Comparison of ENCODE assay signal across 9 mouse cellular contexts in genomic region chr11:68965845-68966244, GRCm38 (mm10). TPM values are rescaled to one million over a fixed set of nuclear protein-coding genes. Genes with fewer than 3 reads are reported as not detected.
DNase-seq lines count a peak whose midpoint lies in the region; ATAC-seq and TF ChIP-seq lines count a peak whose summit lies in the region.
"Had no signal": no experiment of that assay in that cellular context is flagged by ENCODE, and none has a peak within 500 bp of the region (broad histone marks: within the 10 kb centered on the region; RNA-seq: fewer than 3 reads in every experiment).

No protein-coding gene starts in this region.

- H3K27ac ChIP-seq in left cerebral cortex, adult 2 months = no peak overlapping the region
- H3K27ac ChIP-seq: heart, embryonic 13.5 days had no signal

- peak; percentile 48 for ATAC-seq in megakaryocyte, adult 5-6 weeks (ENCODE audit: poor library complexity, severe bottlenecking)

- no peak overlapping the region for H3K4me3 ChIP-seq in left cerebral cortex, adult 2 months
- H3K4me3 ChIP-seq: heart, embryonic 13.5 days had no signal

- intact Hi-C loops in left cerebral cortex, adult 2 months (cut with DNase I) = loop anchor here (2.0 to 5.0 kb wide), 2 partner anchors 27 to 64 kb away; partner anchors contain the start of gene Rpl26
- intact Hi-C loops in gastrocnemius, postnatal 14 days (cut with DNase I; ENCODE audit: low total_unique reads) = no loop called here

- TF ChIP-seq CTCF in left cerebral cortex, adult 2 months (IDR thresholded peaks at IDR 0.05) = peak; percentile 68

- DNase-seq in adrenal gland, adult 2 months = peak; percentile 40
- DNase-seq in adrenal gland, postnatal 4 days (ENCODE audit: low spot score in 2 of 2) = no peak
- no peak for DNase-seq in left cerebral cortex, adult 2 months (ENCODE audit: extremely low spot score in 1 of 2, low spot score in 2 of 2)
- DNase-seq in left cerebral cortex, adult 11 months (ENCODE audit: low spot score) = no peak
- peak; percentile 48 for DNase-seq in adrenal gland, postnatal 25 days
- peak; percentile 44 for DNase-seq in gastrocnemius, postnatal 14 days
- peak; percentile 82 for DNase-seq in thymus, postnatal 4 days

RNA-seq across cellular contexts. Expression of gene Slc25a35, which starts 2.1 kb away (rescaled TPM):
- total RNA-seq in adrenal gland, adult 2 months (2021) = 10 to 100 TPM; 40.4 to 45.9 TPM
- polyA plus RNA-seq in adrenal gland, adult 2 months (2012; rRNA removed) = 61.3 and 78.3 TPM in 2 replicates
- total RNA-seq in adrenal gland, postnatal 4 days (2021) = 1 to 10 TPM; 5.8 to 5.9 TPM
- total RNA-seq in left cerebral cortex, adult 2 months (2021) = 1 to 10 TPM; 5.0 to 5.2 TPM
- 32.0 and 35.4 TPM in 2 replicates for total RNA-seq in adrenal gland, postnatal 25 days (2021)
- total RNA-seq in gastrocnemius, postnatal 14 days (2021) = 1 to 10 TPM; 4.3 to 5.7 TPM
- 6.6 and 7.9 TPM in 2 replicates for total RNA-seq in megakaryocyte, adult 5-6 weeks (2015)
- 1.8 and 2.4 TPM in 2 replicates for total RNA-seq in megakaryocyte, adult 5-6 weeks (2017)

RNA-seq across cellular contexts. Expression of gene Arhgef15, which starts 8.6 kb away (rescaled TPM):
- 10 to 100 TPM; 15.2 to 21.6 TPM for total RNA-seq in adrenal gland, adult 2 months (2021)
- polyA plus RNA-seq in adrenal gland, adult 2 months (2012; rRNA removed) = 133 and 183 TPM in 2 replicates
- total RNA-seq in adrenal gland, postnatal 4 days (2021) = 10 to 100 TPM; 28.6 to 29.5 TPM
- total RNA-seq in left cerebral cortex, adult 2 months (2021) = 10 to 100 TPM; 22.4 to 22.6 TPM
- 18.7 and 23.4 TPM in 2 replicates for total RNA-seq in adrenal gland, postnatal 25 days (2021)
- 10 to 100 TPM; 10.7 to 13.8 TPM for total RNA-seq in gastrocnemius, postnatal 14 days (2021)
- total RNA-seq in megakaryocyte, adult 5-6 weeks (2015) = not detected in 2 replicates
- 0.07 TPM in 1 of 2 replicates, not detected in the other for total RNA-seq in megakaryocyte, adult 5-6 weeks (2017)

RNA-seq across cellular contexts. Expression of gene Rangrf, which starts 9.1 kb away (rescaled TPM):
- total RNA-seq in adrenal gland, adult 2 months (2021) = 10 to 100 TPM; 13.5 to 31.2 TPM
- polyA plus RNA-seq in adrenal gland, adult 2 months (2012; rRNA removed) = 16.9 and 17.8 TPM in 2 replicates
- total RNA-seq in adrenal gland, postnatal 4 days (2021) = 10 to 100 TPM; 19.4 to 20.1 TPM
- 10 to 100 TPM; 15.7 to 17.0 TPM for total RNA-seq in left cerebral cortex, adult 2 months (2021)
- 20.7 and 22.4 TPM in 2 replicates for total RNA-seq in adrenal gland, postnatal 25 days (2021)
- total RNA-seq in gastrocnemius, postnatal 14 days (2021) = 10 to 100 TPM; 54.2 to 57.7 TPM
- total RNA-seq in megakaryocyte, adult 5-6 weeks (2015) = 10.2 and 13.1 TPM in 2 replicates
- 4.7 and 6.8 TPM in 2 replicates for total RNA-seq in megakaryocyte, adult 5-6 weeks (2017)

RNA-seq across cellular contexts. Expression of gene Odf4, which starts 39.0 kb away (rescaled TPM):
- total RNA-seq in adrenal gland, adult 2 months (2021) = not detected
- polyA plus RNA-seq in adrenal gland, adult 2 months (2012; rRNA removed) = not detected in 2 replicates
- 1 to 10 TPM; 1.5 TPM for total RNA-seq in adrenal gland, postnatal 4 days (2021)
- total RNA-seq in left cerebral cortex, adult 2 months (2021) = under 1 TPM; 0.44 to 0.95 TPM
- 0.70 TPM in 1 of 2 replicates, not detected in the other for total RNA-seq in adrenal gland, postnatal 25 days (2021)
- total RNA-seq in gastrocnemius, postnatal 14 days (2021) = not detected
- not detected in 2 replicates for total RNA-seq in megakaryocyte, adult 5-6 weeks (2015)
- total RNA-seq in megakaryocyte, adult 5-6 weeks (2017) = not detected in 2 replicates
- polyA plus RNA-seq: heart, embryonic 13.5 days had no signal

RNA-seq across cellular contexts. Expression of gene Pfas, which starts 42.4 kb away (rescaled TPM):
- total RNA-seq in adrenal gland, adult 2 months (2021) = 10 to 100 TPM; 23.7 to 28.6 TPM
- 14.5 and 16.7 TPM in 2 replicates for polyA plus RNA-seq in adrenal gland, adult 2 months (2012; rRNA removed)
- 10 to 100 TPM; 37.5 to 42.3 TPM for total RNA-seq in adrenal gland, postnatal 4 days (2021)
- 10 to 100 TPM; 20.1 to 24.7 TPM for total RNA-seq in left cerebral cortex, adult 2 months (2021)
- 39.7 and 40.1 TPM in 2 replicates for total RNA-seq in adrenal gland, postnatal 25 days (2021)
- 1 to 10 TPM; 5.6 to 7.3 TPM for total RNA-seq in gastrocnemius, postnatal 14 days (2021)
- total RNA-seq in megakaryocyte, adult 5-6 weeks (2015) = 7.3 and 10.3 TPM in 2 replicates
- 7.4 and 10.4 TPM in 2 replicates for total RNA-seq in megakaryocyte, adult 5-6 weeks (2017)

Comparison
In these comparisons a context has a peak if more than half of its experiments do, and no peak if none do; other contexts are left out.
1. DNase-seq: peak in adrenal gland, adult 2 months (single experiment), adrenal gland, postnatal 25 days (single experiment), gastrocnemius, postnatal 14 days (single experiment) and thymus, postnatal 4 days (single experiment); none in adrenal gland, postnatal 4 days (0 of 2), left cerebral cortex, adult 2 months (0 of 2) and left cerebral cortex, adult 11 months (single experiment).
2. RNA of gene Arhgef15, which starts 8.6 kb away (total RNA-seq): 28.6 to 29.5 TPM in adrenal gland, postnatal 4 days, 18.7 to 23.4 TPM in adrenal gland, postnatal 25 days, 22.4 to 22.6 TPM in left cerebral cortex, adult 2 months, 15.2 to 21.6 TPM in adrenal gland, adult 2 months and 10.7 to 13.8 TPM in gastrocnemius, postnatal 14 days; 0.07 TPM in megakaryocyte, adult 5-6 weeks; every median in the first group is over 10 times any median in the second.